Mouse (Mus musculus): ENCODE measurements at regions not wholly inside any gene's neighbourhood (a gene's known extent, or its start where the extent isn't known, plus 50 kb on each side); places are given as distances from the start of the nearest gene placed in this dataset.

GRCm38 (mm10) chr4:33786027-33786426 is 138.4 kb upstream of the Cnr1 start:
- Histone ChIP-seq H3K9ac (ENCODE audit: insufficient read depth, low read depth) (no peak overlapping the region), H3K27me3 (replicated peaks) (no peaks in the 10 kb centered on the region), H3K4me3 (replicated peaks in 1 of 3; ENCODE audit: low read depth in 2 of 3, low read length in 2 of 3, poor library complexity in 1 of 3) (no peak overlapping the region), H3K79me2 (replicated peaks; ENCODE audit: control insufficient read depth, extremely low read depth, insufficient read depth, poor library complexity, severe bottlenecking) (no peaks in the 10 kb centered on the region), H3K4me2 (ENCODE audit: insufficient read depth, low read depth, poor library complexity, severe bottlenecking) (no peak overlapping the region), H3K27ac (ENCODE audit: insufficient read depth, low read depth) (no peak overlapping the region), H3K4me1 (ENCODE audit: control insufficient read depth in 1 of 2, insufficient read depth in 2 of 2) (no peaks in the 10 kb centered on the region), H3K9me3 (replicated peaks; ENCODE audit: low read length) (no peaks in the 10 kb centered on the region), H3K36me3 (replicated peaks in 1 of 2; ENCODE audit: control insufficient read depth in 1 of 2, insufficient read depth in 1 of 2, low read length in 1 of 2) (no peaks in the 10 kb centered on the region)
- in situ Hi-C loops (cut with MboI; ENCODE audit: low pct_ligation_motif_present, low pct_unique_long_range_greater_than_20kb, low sequenced_read_pairs) (no loop called here), dilution Hi-C loops (cut with MboI; ENCODE audit: extremely low pct_ligation_motif_present, extremely low pct_unique_long_range_greater_than_20kb, low sequenced_read_pairs) (no loop called here)
- TF ChIP-seq CTCF (conservative IDR thresholded peaks at IDR 0.05 in 1 of 2, IDR thresholded peaks at IDR 0.05 in 1 of 2; ENCODE audit: low read depth in 2 of 2, low read length in 2 of 2): no peak
- no peak for TF ChIP-seq ETS1 (conservative IDR thresholded peaks at IDR 0.05; ENCODE audit: low read depth, low read length)
- no peak for DNase-seq (ENCODE audit: extremely low read depth)

GRCm38 (mm10) chr4:33786958-33787357 is 137.4 kb upstream of the Cnr1 start:
- Histone ChIP-seq H3K27me3 (replicated peaks) (no peaks in the 10 kb centered on the region), H3K9ac (ENCODE audit: insufficient read depth, low read depth) (no peak overlapping the region), H3K27ac (ENCODE audit: insufficient read depth, low read depth) (no peak overlapping the region), H3K4me3 (replicated peaks in 1 of 3; ENCODE audit: low read depth in 2 of 3, low read length in 2 of 3, poor library complexity in 1 of 3) (no peak overlapping the region), H3K4me1 (ENCODE audit: control insufficient read depth in 1 of 2, insufficient read depth in 2 of 2) (no peaks in the 10 kb centered on the region), H3K79me2 (replicated peaks; ENCODE audit: control insufficient read depth, extremely low read depth, insufficient read depth, poor library complexity, severe bottlenecking) (no peaks in the 10 kb centered on the region), H3K9me3 (replicated peaks; ENCODE audit: low read length) (no peaks in the 10 kb centered on the region), H3K4me2 (ENCODE audit: insufficient read depth, low read depth, poor library complexity, severe bottlenecking) (no peak overlapping the region), H3K36me3 (replicated peaks in 1 of 2; ENCODE audit: control insufficient read depth in 1 of 2, insufficient read depth in 1 of 2, low read length in 1 of 2) (no peaks in the 10 kb centered on the region)
- in situ Hi-C loops (cut with MboI; ENCODE audit: low pct_ligation_motif_present, low pct_unique_long_range_greater_than_20kb, low sequenced_read_pairs): no loop called here
- TF ChIP-seq CHD1 (IDR thresholded peaks at IDR 0.05; ENCODE audit: low read depth, low read length) (no peak), IRF4 (IDR thresholded peaks at IDR 0.05; ENCODE audit: low read depth, low read length) (no peak), POLR2A (IDR thresholded peaks at IDR 0.05; ENCODE audit: low read depth, low read length) (no peak), MAZ (IDR thresholded peaks at IDR 0.05; ENCODE audit: low read depth, low read length) (no peak), ZMIZ1 (IDR thresholded peaks at IDR 0.05; ENCODE audit: low read depth, low read length) (no peak)
- no peak for DNase-seq (ENCODE audit: extremely low read depth)
- dilution Hi-C loops (cut with MboI; ENCODE audit: extremely low pct_ligation_motif_present, extremely low pct_unique_long_range_greater_than_20kb, low sequenced_read_pairs): no loop called here

- Histone ChIP-seq H3K4me3 (replicated peaks in 1 of 3; ENCODE audit: low read depth in 2 of 3, low read length in 2 of 3, poor library complexity in 1 of 3) (no peak overlapping the region), H3K4me2 (ENCODE audit: insufficient read depth, low read depth, poor library complexity, severe bottlenecking) (no peak overlapping the region), H3K27me3 (replicated peaks) (no peaks in the 10 kb centered on the region), H3K36me3 (replicated peaks in 1 of 2; ENCODE audit: control insufficient read depth in 1 of 2, insufficient read depth in 1 of 2, low read length in 1 of 2) (no peaks in the 10 kb centered on the region), H3K79me2 (replicated peaks; ENCODE audit: control insufficient read depth, extremely low read depth, insufficient read depth, poor library complexity, severe bottlenecking) (no peaks in the 10 kb centered on the region), H3K27ac (ENCODE audit: insufficient read depth, low read depth) (no peak overlapping the region), H3K9ac (ENCODE audit: insufficient read depth, low read depth) (no peak overlapping the region), H3K9me3 (replicated peaks; ENCODE audit: low read length) (no peaks in the 10 kb centered on the region), H3K4me1 (ENCODE audit: control insufficient read depth in 1 of 2, insufficient read depth in 2 of 2) (no peaks in the 10 kb centered on the region)
- no peak for DNase-seq (ENCODE audit: extremely low read depth)
- in situ Hi-C loops (cut with MboI; ENCODE audit: low pct_ligation_motif_present, low pct_unique_long_range_greater_than_20kb, low sequenced_read_pairs) (no loop called here), dilution Hi-C loops (cut with MboI; ENCODE audit: extremely low pct_ligation_motif_present, extremely low pct_unique_long_range_greater_than_20kb, low sequenced_read_pairs) (no loop called here)
- TF ChIP-seq MYC (IDR thresholded peaks at IDR 0.05; ENCODE audit: low read depth, low read length) (no peak), IRF4 (IDR thresholded peaks at IDR 0.05; ENCODE audit: low read depth, low read length) (no peak), USF1 (IDR thresholded peaks at IDR 0.05; ENCODE audit: low read depth, low read length) (no peak), TBP (conservative IDR thresholded peaks at IDR 0.05; ENCODE audit: low read depth, low read length) (no peak), CHD2 (IDR thresholded peaks at IDR 0.05; ENCODE audit: low read length) (no peak), RAD21 (IDR thresholded peaks at IDR 0.05; ENCODE audit: low read depth, low read length) (no peak), KAT2A (IDR thresholded peaks at IDR 0.05; ENCODE audit: insufficient replicate concordance, low read length) (no peak), SMC3 (IDR thresholded peaks at IDR 0.05; ENCODE audit: low read depth, low read length) (no peak), PAX5 (IDR thresholded peaks at IDR 0.05; ENCODE audit: low read length) (no peak), CHD1 (IDR thresholded peaks at IDR 0.05; ENCODE audit: low read depth, low read length) (no peak)
These were observed 131.0 kb upstream of the Cnr1 start for GRCm38 (mm10) chr4:33793398-33793797.
